Mouse (Mus musculus) cerebellum, adult 2 months (tissue): ENCODE measurements at regions not wholly inside any gene's neighbourhood (a gene's known extent, or its start where the extent isn't known, plus 50 kb on each side); places are given as distances from the start of the nearest gene placed in this dataset.
A peak's percentile ranks its signal among the peaks of the same experiment; 100 is the strongest.
"Not testable (repeated sequence)": the region's sequence is repeated elsewhere in the genome, so short reads cannot be mapped to it uniquely, and the experiment has no call there.

ENCODE experiments used
- DNase-seq, 2 experiments: peaks; one replicate each; pipeline ENCODE4 v3.0.0; 2021
- H3K27ac ChIP-seq: fragments of 200-500 bp; 2 replicates; pipeline ENCODE4 v1.5.1; 2012; ENCODE audit warnings: low read length, control low read depth, inconsistent platforms; ENCODE audit not compliant: insufficient read depth
- H3K27me3 ChIP-seq: fragments of 200-500 bp; 2 replicates; pipeline ENCODE4 v1.6.1; 2012; ENCODE audit warnings: inconsistent platforms, mild to moderate bottlenecking, low read length, moderate library complexity; ENCODE audit not compliant: control insufficient read depth, insufficient read depth
- H3K4me1 ChIP-seq: fragments of 200-500 bp; 2 replicates; pipeline ENCODE4 v1.6.1; 2011; ENCODE audit warnings: low read length; ENCODE audit not compliant: control insufficient read depth, insufficient read depth
- H3K4me3 ChIP-seq: fragments of 200-500 bp; replicated peaks from 2 replicates; pipeline ENCODE3; 2011; ENCODE audit warnings: mild to moderate bottlenecking, low read depth, low read length, control low read depth; ENCODE audit not compliant: insufficient read depth
- CTCF ChIP-seq: fragments of 200-500 bp; IDR thresholded peaks from 2 replicates; pipeline ENCODE4 v1.5.1; 2011; ENCODE audit warnings: low read depth, mild to moderate bottlenecking, control low read depth, low read length, moderate library complexity, borderline replicate concordance; ENCODE audit not compliant: insufficient read depth
- POLR2A ChIP-seq: fragments of 200-500 bp; IDR thresholded peaks from 2 replicates; pipeline ENCODE4 v1.6.1; 2011; ENCODE audit warnings: low read length, control low read depth, borderline replicate concordance; ENCODE audit not compliant: insufficient read depth
- WGBS: fragments of 180-500 bp; shearing (Covaris S2); methylation state at CpG from one replicate; pipeline ENCODE4 v1.1.7; 2018; 5-methylcytosine and 5-hydroxymethylcytosine counted together

- H3K4me1 ChIP-seq: no peaks in the 10 kb centered on the region
- H3K27ac ChIP-seq: no peak overlapping the region
- TF ChIP-seq CTCF: no peak
- TF ChIP-seq POLR2A: no peak
- WGBS: 69% methylated on average over 3 of the region's 3 CpGs
- DNase-seq: no peak
- no peak overlapping the region for H3K4me3 ChIP-seq
- no peaks in the 10 kb centered on the region for H3K27me3 ChIP-seq
Measured at GRCm38 (mm10) chr10:3192291-3192690, 75.3 kb downstream of the H60c start.

- TF ChIP-seq POLR2A (no peak), CTCF (no peak)
- Histone ChIP-seq H3K27me3 (no peaks in the 10 kb centered on the region), H3K27ac (no peak overlapping the region), H3K4me1 (no peaks in the 10 kb centered on the region), H3K4me3 (no peak overlapping the region)
- WGBS: 82% methylated on average over 4 of the region's 4 CpGs
- DNase-seq: no peak
Measured at GRCm38 (mm10) chr10:3188361-3188760, 79.2 kb downstream of the H60c start.

- Histone ChIP-seq H3K27ac (peak overlapping the region; percentile 44; the same call in 1 of the 2 replicates), H3K27me3 (no peaks in the 10 kb centered on the region), H3K4me1 (peaks cover 3% of the 10 kb centered on the region; the same call in 1 of the 2 replicates), H3K4me3 (no peak overlapping the region)
- DNase-seq: peak in 1 of 2 experiments; percentile 58
- no peak for TF ChIP-seq POLR2A
- TF ChIP-seq CTCF: no peak
Measured at GRCm38 (mm10) chr10:3180103-3180502, 87.5 kb downstream of the H60c start.

- peaks cover 20% of the 10 kb centered on the region for H3K4me1 ChIP-seq
- H3K4me3 ChIP-seq: no peak overlapping the region
- H3K27me3 ChIP-seq: no peaks in the 10 kb centered on the region
- DNase-seq: peak in 1 of 2 experiments; percentile 67
- no peak overlapping the region for H3K27ac ChIP-seq
- TF ChIP-seq POLR2A (no peak), CTCF (no peak)
Measured at GRCm38 (mm10) chr10:3173601-3174000, 94.0 kb downstream of the H60c start.

- H3K27ac ChIP-seq, DNase-seq, H3K4me3 ChIP-seq, H3K27me3 ChIP-seq: not testable (repeated sequence)
- 88% methylated on average over 4 of the region's 4 CpGs for WGBS
- H3K4me1 ChIP-seq: peaks cover 20% of the 10 kb centered on the region
Measured at GRCm38 (mm10) chr10:3172927-3173326, 94.6 kb downstream of the H60c start.

- 81% methylated on average over 1 of the region's 1 CpGs for WGBS
- DNase-seq: no peak
- H3K27me3 ChIP-seq: no peaks in the 10 kb centered on the region
- no peak overlapping the region for H3K27ac ChIP-seq
- no peak overlapping the region for H3K4me3 ChIP-seq
- no peak for TF ChIP-seq CTCF
- TF ChIP-seq POLR2A: no peak
- H3K4me1 ChIP-seq: peaks cover 20% of the 10 kb centered on the region
Measured at GRCm38 (mm10) chr10:3172257-3172656, 95.3 kb downstream of the H60c start.

GRCm38 (mm10) chr10:3171366-3171765, 96.2 kb downstream of the H60c start:
- Histone ChIP-seq H3K4me3 (no peak overlapping the region), H3K27ac (no peak overlapping the region), H3K27me3 (no peaks in the 10 kb centered on the region), H3K4me1 (peaks cover 20% of the 10 kb centered on the region)
- WGBS: 39% methylated on average over 5 of the region's 5 CpGs
- DNase-seq: peak; percentile 37 to 61
- TF ChIP-seq CTCF: no peak
- no peak for TF ChIP-seq POLR2A

- Histone ChIP-seq H3K4me3 (no peak overlapping the region), H3K27me3 (no peaks in the 10 kb centered on the region), H3K4me1 (no peaks in the 10 kb centered on the region), H3K27ac (no peak overlapping the region)
- no peak for DNase-seq
- no peak for TF ChIP-seq CTCF
- TF ChIP-seq POLR2A: no peak
- 84% methylated on average over 4 of the region's 4 CpGs for WGBS
Measured at GRCm38 (mm10) chr10:3155542-3155941, 112.0 kb downstream of the H60c start.

GRCm38 (mm10) chr10:3148171-3148570, 119.4 kb downstream of the H60c start:
- Histone ChIP-seq H3K27me3 (no peaks in the 10 kb centered on the region), H3K27ac (no peak overlapping the region), H3K4me1 (no peaks in the 10 kb centered on the region), H3K4me3 (no peak overlapping the region)
- TF ChIP-seq CTCF (no peak), POLR2A (no peak)
- DNase-seq: no peak
- 85% methylated on average over 4 of the region's 4 CpGs for WGBS
